Mouse (Mus musculus) heart, postnatal 0 days (tissue): Measurements from ENCODE around the gene Maml2. TPM values are rescaled to one million over a fixed set of nuclear protein-coding genes. Genes with fewer than 3 reads are reported as not detected.

Source experiments
- ATAC-seq: fragments of 200-750 bp; cut with Nextera tagmentation; 2 replicates; pipeline ENCODE4 v1.8.0; 2017; ENCODE audit warnings: low read depth, moderate number of reproducible peaks, moderate library complexity; ENCODE audit not compliant: insufficient read depth
- DNase-seq: peaks from one replicate; pipeline ENCODE4 v3.0.0-alpha.2; 2016; ENCODE audit warnings: low spot score
- H3K27ac ChIP-seq: fragments of 300-500 bp; sonication (generic); 2 replicates; pipeline ENCODE4 v1.5.1; 2014; ENCODE audit warnings: low read depth, mild to moderate bottlenecking
- H3K27me3 ChIP-seq: fragments of 300-500 bp; sonication (generic); 2 replicates; pipeline ENCODE4 v1.6.1; 2014; ENCODE audit warnings: low read length, mixed read lengths; ENCODE audit not compliant: control insufficient read depth, insufficient read depth
- H3K36me3 ChIP-seq: fragments of 300-500 bp; sonication (generic); replicated peaks from 2 replicates; pipeline ENCODE4 v1.6.1; 2014; ENCODE audit warnings: low read length, mixed read lengths; ENCODE audit not compliant: control insufficient read depth, insufficient read depth
- H3K4me1 ChIP-seq: fragments of 300-500 bp; sonication (generic); 2 replicates; pipeline ENCODE4 v1.6.1; 2014; ENCODE audit warnings: antibody characterized with exemption; ENCODE audit not compliant: control insufficient read depth, insufficient read depth
- H3K4me2 ChIP-seq: fragments of 300-500 bp; sonication (generic); 2 replicates; pipeline ENCODE4 v1.6.1; 2014; ENCODE audit warnings: low read depth, mild to moderate bottlenecking, low read length, moderate library complexity
- H3K4me3 ChIP-seq: fragments of 300-500 bp; sonication (generic); 2 replicates; pipeline ENCODE4 v1.5.1; 2014; ENCODE audit warnings: low read depth, low read length
- H3K9ac ChIP-seq: fragments of 300-500 bp; sonication (generic); replicated peaks from 2 replicates; pipeline ENCODE4 v1.6.1; 2014; ENCODE audit warnings: low read depth, low read length, mixed read lengths
- H3K9me3 ChIP-seq: fragments of 300-500 bp; sonication (generic); replicated peaks from 2 replicates; pipeline ENCODE4 v1.6.1; 2016; ENCODE audit warnings: low read length; ENCODE audit not compliant: control insufficient read depth
- CTCF ChIP-seq: IDR thresholded peaks from 2 replicates; pipeline ENCODE4 v1.5.1; 2016; ENCODE audit warnings: antibody characterized with exemption, control low read depth, low read depth
- EP300 ChIP-seq: IDR thresholded peaks from 2 replicates; pipeline ENCODE4 v1.6.1; 2016; ENCODE audit warnings: antibody characterized with exemption, low read depth
- WGBS: fragments of 180-500 bp; shearing (Covaris S2); extraction: QIAGEN DNeasy Blood & Tissue Kit; methylation state at CpG from one replicate; pipeline ENCODE4 v1.1.7; 2014; 5-methylcytosine and 5-hydroxymethylcytosine counted together
- polyA plus RNA-seq: library from polyadenylated mRNA; unstranded; fragments of >200 nt; fragmentation: Nextera tagmentation; extraction: Ambion mirVana; gene quantifications from 2 replicates; pipeline ENCODE4 v1.2.1, GENCODE M21; 2015
- total RNA-seq: library from RNA; depleted of rRNA; stranded (reverse); fragments of >200 nt; gene quantifications from 2 replicates; pipeline ENCODE4 v1.2.3, GENCODE M21; 2014; ENCODE audit warnings: low replicate concordance

The Maml2 gene
- total and polyA plus RNA-seq, 2 experiments from 2014 or later: 6.0 to 7.0 TPM

DNA sequence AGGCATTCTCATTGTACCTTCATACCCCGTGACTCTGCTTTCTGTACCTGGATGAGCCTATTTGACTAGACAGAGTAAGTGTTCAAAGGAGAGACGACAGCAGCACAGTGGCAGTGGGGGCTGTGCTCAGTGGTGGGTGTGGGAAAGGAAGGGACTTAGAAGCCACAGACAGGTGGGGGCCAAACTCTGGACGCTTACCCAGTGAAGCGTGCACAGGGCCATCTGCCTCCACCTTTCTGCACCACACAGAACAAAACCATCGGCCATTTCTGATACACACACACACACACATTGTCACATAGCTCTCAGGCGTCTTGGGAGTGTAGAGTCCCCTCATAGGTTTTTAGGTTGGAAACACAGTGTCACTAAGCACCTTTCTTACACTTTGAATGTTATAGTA is 212.0 kb downstream of the Maml2 start:
- DNase-seq: no peak
- Histone ChIP-seq H3K36me3 (no peaks in the 10 kb centered on the region), H3K4me1 (peaks cover 11% of the 10 kb centered on the region), H3K27me3 (no peaks in the 10 kb centered on the region), H3K4me2 (no peak overlapping the region), H3K9me3 (no peaks in the 10 kb centered on the region), H3K4me3 (no peak overlapping the region), H3K9ac (no peak overlapping the region), H3K27ac (no peak overlapping the region)
- no peak for ATAC-seq
- no peak for TF ChIP-seq CTCF
- TF ChIP-seq EP300: no peak
- WGBS: 82% methylated on average over 6 of the region's 6 CpGs

DNA sequence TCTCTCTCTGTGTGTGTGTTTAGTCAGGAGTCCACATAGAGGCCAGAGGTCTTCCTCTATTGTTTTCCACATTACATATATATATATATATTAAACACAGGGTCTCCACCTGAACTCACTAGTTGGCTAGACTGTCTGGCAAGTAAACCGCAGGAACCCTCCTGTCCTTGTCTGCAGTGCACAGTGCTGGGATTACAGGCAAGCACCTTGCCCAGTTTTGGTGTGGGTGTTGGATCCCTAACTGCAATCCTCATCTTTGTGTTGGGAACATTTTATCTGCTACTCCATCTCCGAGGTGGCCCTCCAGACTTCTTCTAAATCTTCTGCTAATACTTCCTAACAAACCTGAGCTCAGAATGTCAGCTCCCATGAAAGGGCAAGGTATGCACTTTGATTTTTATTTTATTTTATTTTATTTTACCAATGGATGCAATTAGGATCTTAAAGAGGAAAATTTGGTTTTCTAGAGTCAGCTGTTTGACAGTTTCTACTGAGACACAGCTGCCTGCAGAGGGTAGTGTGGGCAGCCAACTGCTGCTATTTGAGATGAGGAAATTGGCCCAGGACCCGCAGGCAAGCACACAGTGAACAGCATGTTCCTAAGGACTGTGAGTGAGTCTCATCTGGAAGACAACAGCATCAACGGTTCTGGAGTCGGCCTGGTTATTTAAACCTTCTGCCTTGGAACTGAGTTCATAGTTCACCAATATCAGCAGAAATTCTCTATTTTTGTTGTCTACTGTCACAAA is 213.0 kb downstream of the Maml2 start:
- Histone ChIP-seq H3K27me3 (no peaks in the 10 kb centered on the region), H3K36me3 (no peaks in the 10 kb centered on the region), H3K4me3 (no peak overlapping the region), H3K4me2 (no peak overlapping the region), H3K27ac (no peak overlapping the region), H3K9ac (no peak overlapping the region), H3K9me3 (no peaks in the 10 kb centered on the region), H3K4me1 (peaks cover 11% of the 10 kb centered on the region)
- ATAC-seq: no peak
- no peak for DNase-seq
- 48% methylated on average over 5 of the region's 5 CpGs for WGBS
- peak; percentile 30; the same call in 1 of the 2 replicates for TF ChIP-seq CTCF
- TF ChIP-seq EP300: no peak

DNA sequence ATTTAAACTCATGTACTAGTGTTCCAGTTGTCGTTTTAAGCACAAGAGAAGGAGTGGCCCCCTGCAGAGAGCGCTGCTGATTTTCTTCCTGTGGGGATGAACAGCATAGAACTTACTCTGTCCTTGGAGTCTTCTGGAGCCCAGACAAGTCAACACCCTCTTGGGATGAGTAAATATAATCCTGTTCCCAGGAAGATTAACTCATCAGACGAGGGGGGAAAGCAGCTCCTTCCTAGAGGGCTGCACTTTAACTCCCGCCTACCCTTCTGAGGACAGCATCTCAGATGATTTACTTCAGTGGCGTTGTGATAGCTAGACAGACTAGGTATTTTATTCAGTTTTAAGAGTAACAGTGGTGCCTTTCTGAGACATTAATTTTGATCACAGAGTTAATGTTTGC is 215.4 kb downstream of the Maml2 start:
- WGBS: 45% methylated on average over 5 of the region's 5 CpGs
- Histone ChIP-seq H3K27ac (no peak overlapping the region), H3K9me3 (no peaks in the 10 kb centered on the region), H3K36me3 (no peaks in the 10 kb centered on the region), H3K27me3 (no peaks in the 10 kb centered on the region), H3K9ac (no peak overlapping the region), H3K4me2 (no peak overlapping the region), H3K4me1 (peaks cover 5% of the 10 kb centered on the region; the same call in 1 of the 2 replicates), H3K4me3 (no peak overlapping the region)
- ATAC-seq (no peak), DNase-seq (no peak)
- TF ChIP-seq EP300 (no peak), CTCF (no peak)

DNA sequence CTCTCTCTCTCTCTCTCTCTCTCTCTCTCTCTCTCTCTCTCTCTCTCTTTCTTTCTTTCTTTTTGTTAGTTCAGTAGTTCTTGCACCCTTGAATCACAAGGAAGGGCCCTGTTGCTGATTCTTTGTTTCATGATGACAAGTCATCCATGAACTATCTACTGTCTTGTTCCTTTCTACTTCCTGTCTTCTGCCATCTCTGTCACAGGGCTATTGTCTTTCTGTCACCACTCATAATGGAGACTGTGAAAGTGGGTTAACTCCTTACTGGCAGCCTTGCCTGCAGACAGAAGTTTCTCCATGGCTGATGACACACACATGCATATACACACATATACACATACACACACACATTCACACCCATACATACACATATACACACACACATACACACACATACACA is 216.7 kb downstream of the Maml2 start:
- Histone ChIP-seq H3K4me2 (no peak overlapping the region), H3K36me3 (no peaks in the 10 kb centered on the region), H3K4me1 (peaks cover 14% of the 10 kb centered on the region), H3K9me3 (no peaks in the 10 kb centered on the region), H3K27me3 (no peaks in the 10 kb centered on the region), H3K4me3 (no peak overlapping the region), H3K27ac (no peak overlapping the region), H3K9ac (no peak overlapping the region)
- ATAC-seq (no peak), DNase-seq (no peak)
- TF ChIP-seq EP300 (no peak), CTCF (no peak)

DNA sequence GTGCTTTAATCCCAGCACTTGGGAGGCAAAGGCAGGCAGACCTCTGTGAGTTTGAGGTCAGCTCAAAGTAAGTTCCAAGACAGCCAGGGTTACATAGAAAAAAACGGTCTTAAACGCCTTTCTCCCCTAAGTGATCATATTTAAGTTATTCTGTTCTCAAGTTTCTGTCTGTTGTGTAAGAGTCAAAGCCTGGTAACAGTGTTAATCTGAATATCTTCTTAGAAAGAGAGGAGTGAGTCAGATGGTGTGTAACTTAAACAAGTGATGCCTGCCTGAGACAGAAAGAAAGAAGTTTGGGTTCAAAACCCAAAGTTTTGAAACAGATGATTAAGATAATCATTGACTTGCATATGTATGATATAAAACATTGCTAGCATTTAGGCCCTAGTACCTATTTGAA is 218.2 kb downstream of the Maml2 start:
- H3K9me3 ChIP-seq: no peaks in the 10 kb centered on the region
- H3K27ac ChIP-seq: no peak overlapping the region
- H3K4me1 ChIP-seq: peaks cover 13% of the 10 kb centered on the region
- no peaks in the 10 kb centered on the region for H3K36me3 ChIP-seq
- H3K9ac ChIP-seq: no peak overlapping the region
- ATAC-seq (no peak), DNase-seq (no peak)
- WGBS: 69% methylated on average over 2 of the region's 2 CpGs
- H3K4me2 ChIP-seq: no peak overlapping the region
- no peaks in the 10 kb centered on the region for H3K27me3 ChIP-seq
- H3K4me3 ChIP-seq: no peak overlapping the region
- TF ChIP-seq EP300 (no peak), CTCF (no peak)

DNA sequence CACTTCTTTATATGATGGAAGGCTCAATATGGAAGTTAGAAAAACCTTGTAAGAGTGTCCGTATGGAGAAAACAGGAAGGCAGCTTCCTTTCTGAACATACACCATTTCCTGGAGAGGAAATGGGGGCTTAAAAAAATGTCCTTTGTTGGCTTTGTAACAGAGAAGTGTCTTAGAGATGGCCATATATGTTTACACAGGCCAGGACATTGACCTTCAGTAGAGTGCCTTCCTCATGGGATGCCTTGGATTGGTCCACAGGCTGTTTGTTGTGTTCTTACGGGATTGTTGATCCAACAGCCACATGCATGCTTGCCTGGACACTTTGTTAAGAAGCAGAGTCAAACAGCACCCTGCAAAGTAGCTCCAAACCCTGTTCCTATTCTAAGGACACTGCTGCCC is 220.3 kb downstream of the Maml2 start:
- DNase-seq (peak; percentile 15), ATAC-seq (peak; percentile 63)
- WGBS: 58% methylated on average over 2 of the region's 2 CpGs
- H3K36me3 ChIP-seq: no peaks in the 10 kb centered on the region
- no peaks in the 10 kb centered on the region for H3K27me3 ChIP-seq
- no peak overlapping the region for H3K4me2 ChIP-seq
- no peak overlapping the region for H3K4me3 ChIP-seq
- H3K9me3 ChIP-seq: no peaks in the 10 kb centered on the region
- peaks cover 13% of the 10 kb centered on the region; the same call in 1 of the 2 replicates for H3K4me1 ChIP-seq
- H3K27ac ChIP-seq: peak overlapping the region; percentile 46
- no peak for TF ChIP-seq CTCF
- TF ChIP-seq EP300: 0 out of 2 replicates have a peak, but pooled peaks have one; percentile 31
- no peak overlapping the region for H3K9ac ChIP-seq
